Mouse (Mus musculus): Measurements from ENCODE around the gene Bmp8a. TPM values are rescaled to one million over a fixed set of nuclear protein-coding genes. Genes with fewer than 3 reads are reported as not detected.
"Not testable (repeated sequence)": the region's sequence is repeated elsewhere in the genome, so short reads cannot be mapped to it uniquely, and the experiment has no call there.

Gene Bmp8a
- total RNA-seq, 2 experiments from 2014 or later, result 0.32 TPM; not detected in 1

DNA sequence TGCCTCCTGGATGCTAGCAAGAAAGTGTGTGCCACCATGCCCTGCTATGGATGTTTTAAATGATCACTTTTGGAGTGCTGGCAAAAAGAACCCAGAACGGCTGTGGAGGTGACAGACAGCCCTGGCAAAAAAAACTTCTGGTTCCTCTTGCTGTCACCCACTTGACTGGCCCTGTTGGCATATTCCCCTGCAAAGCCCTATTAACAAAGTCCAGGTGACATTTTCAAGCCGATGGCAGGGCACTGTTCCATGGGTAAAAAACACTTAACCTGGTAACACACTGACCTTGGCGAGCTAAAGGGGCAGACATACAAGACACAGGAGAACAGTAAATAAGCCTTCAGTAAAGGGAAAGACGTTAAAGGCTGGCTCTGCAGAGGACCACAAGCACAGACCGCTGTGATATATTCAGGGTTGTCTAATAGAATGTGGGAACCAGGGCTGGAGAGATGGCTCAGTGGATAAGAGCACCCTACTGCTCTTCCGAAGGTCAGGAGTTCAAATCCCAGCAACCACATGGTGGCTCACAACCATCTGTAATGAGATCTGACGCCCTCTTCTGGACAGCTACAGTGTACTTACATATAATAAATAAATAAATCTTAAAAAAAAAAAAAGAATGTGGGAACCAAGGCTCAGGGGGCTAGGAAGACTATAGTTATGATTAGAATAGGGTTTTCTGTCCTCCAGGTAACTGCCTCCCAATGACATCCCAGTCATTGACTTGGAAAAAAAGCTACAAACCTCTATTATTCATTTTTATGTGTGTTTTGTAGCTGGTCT lies 49.2 kb downstream of the Bmp8a start:
- no peak for DNase-seq (ENCODE audit: low spot score in 2 of 2)
- intact Hi-C loops (cut with DNase I), result no loop called here

GRCm38 (mm10) chr4:123292989-123293388 lies 50.1 kb downstream of the Bmp8a start:
- DNase-seq (ENCODE audit: low spot score in 2 of 2), result no peak
- intact Hi-C loops (cut with DNase I), result no loop called here

- intact Hi-C loops (cut with DNase I), result no loop called here
- no peak for DNase-seq (ENCODE audit: low spot score in 2 of 2)
Measured at GRCm38 (mm10) chr4:123292390-123292789, 50.7 kb downstream of the Bmp8a start.

GRCm38 (mm10) chr4:123289038-123289437 lies 54.0 kb downstream of the Bmp8a start:
- intact Hi-C loops (cut with DNase I), result no loop called here
- no peak for DNase-seq (ENCODE audit: low spot score in 2 of 2)

GRCm38 (mm10) chr4:123286790-123287189 lies 56.3 kb downstream of the Bmp8a start:
- no peak for DNase-seq (ENCODE audit: low spot score in 2 of 2)
- intact Hi-C loops (cut with DNase I), result no loop called here

GRCm38 (mm10) chr4:123284731-123285624 lies 58.1 kb downstream of the Bmp8a start:
- no peak for DNase-seq (ENCODE audit: low spot score in 2 of 2)
- intact Hi-C loops (cut with DNase I), result no loop called here

DNA sequence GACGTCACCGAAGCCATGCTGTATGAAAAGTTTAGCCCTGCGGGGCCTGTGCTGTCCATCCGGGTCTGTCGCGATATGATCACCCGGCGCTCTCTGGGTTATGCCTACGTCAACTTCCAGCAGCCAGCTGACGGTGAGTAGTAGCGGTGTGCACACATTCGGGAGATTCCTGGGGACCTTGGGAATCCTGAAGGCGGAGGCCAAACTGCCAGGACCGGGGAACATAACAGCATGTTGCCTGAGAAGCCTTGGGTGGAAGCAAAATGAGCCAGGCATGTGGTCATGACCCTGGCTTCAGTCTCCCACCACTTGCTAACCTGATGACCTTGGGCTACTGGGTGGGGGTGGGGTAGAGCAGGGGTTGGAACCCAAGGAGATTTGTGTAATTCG lies 59.4 kb downstream of the Bmp8a start:
- intact Hi-C loops (cut with DNase I); DNase-seq (ENCODE audit: low spot score in 2 of 2): not testable (repeated sequence)

DNA sequence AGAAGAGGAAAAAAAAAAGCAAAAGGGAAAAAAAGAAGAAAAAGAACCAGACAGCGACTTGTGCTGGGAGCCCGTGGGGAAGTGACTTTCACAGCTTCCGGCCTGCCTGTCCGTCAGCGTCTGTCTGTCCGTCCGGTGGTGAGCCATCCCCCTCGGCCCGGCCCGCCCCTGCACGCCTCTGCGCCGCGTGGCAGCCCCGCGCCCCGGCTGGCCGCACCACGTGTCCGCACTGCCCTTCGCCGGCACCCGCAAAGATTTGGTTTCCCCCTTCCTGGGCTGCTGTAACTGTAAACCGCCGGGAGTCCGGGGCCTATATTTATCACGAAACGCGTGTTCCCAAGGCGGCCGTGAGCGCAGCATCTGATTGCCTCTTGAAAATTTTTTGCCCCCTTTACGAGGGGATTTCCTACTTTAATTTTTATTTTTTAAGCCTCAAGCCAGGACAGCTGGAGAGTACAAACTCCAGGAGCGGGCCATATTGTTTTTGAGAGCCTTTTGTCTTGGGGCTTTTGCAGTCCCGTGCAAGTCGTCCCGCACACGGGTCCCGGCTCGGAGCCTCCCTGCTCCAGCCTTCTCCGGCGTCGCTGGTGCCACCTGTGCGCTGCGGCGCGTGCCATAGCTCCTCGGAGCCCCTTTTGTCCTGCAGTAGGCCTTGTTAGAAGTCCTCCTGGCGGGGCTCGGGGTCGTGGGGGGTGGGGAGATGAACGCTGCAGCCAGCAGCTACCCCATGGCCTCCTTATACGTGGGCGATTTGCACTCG lies 60.0 kb downstream of the Bmp8a start:
- intact Hi-C loops (cut with DNase I), result not testable (repeated sequence)
- peak; percentile 46 to 61 for DNase-seq (ENCODE audit: low spot score in 2 of 2)

DNA sequence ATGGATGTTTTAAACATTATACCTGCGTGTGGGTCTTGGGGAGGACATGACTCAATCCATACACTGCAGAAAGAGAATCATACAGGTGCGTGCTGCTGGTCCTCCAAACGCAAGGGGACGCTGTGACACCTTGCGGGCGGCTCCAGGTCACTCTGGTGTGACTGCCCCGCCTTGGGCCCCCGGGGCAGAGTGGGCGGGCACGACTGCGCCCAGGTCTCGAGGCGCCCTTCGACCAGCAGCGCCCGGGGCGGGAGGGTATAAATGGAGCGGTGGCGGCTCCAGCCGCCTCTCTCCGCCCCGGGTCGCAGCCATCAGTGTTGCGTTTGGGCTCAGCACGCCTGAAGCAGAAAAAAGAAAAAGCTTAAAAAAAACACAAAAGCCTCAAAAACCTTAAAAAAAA lies 60.6 kb downstream of the Bmp8a start:
- intact Hi-C loops (cut with DNase I), result no loop called here
- peak; percentile 84 to 86 for DNase-seq (ENCODE audit: low spot score in 2 of 2)

GRCm38 (mm10) chr4:123280117-123280516 lies 62.9 kb downstream of the Bmp8a start:
- intact Hi-C loops (cut with DNase I), result no loop called here

GRCm38 (mm10) chr4:123271063-123271462 lies 72.0 kb downstream of the Bmp8a start:
- intact Hi-C loops (cut with DNase I), result no loop called here
- DNase-seq (ENCODE audit: low spot score in 2 of 2), result no peak

More at GRCm38 (mm10) chr4:123280117-123280516, 62.9 kb downstream of the Bmp8a start:
- no peak for DNase-seq (ENCODE audit: low spot score in 2 of 2)

Other genes with a start within 250 kb of the Bmp8a start
- gene Bmp8b, start 238.1 kb downstream of the Bmp8a start, total RNA-seq (2021), result under 1 TPM; 0.14 to 0.15 TPM
- gene Oxct2b, start 227.0 kb downstream of the Bmp8a start, total RNA-seq (2021), result under 1 TPM in 1 of 2 experiments, not detected in 1; 0.34 TPM
- gene Ppie, start 203.3 kb downstream of the Bmp8a start, total RNA-seq (2021), result 10 to 100 TPM; 16.4 to 23.4 TPM
- gene Hpcal4, start 160.0 kb downstream of the Bmp8a start, total RNA-seq (2021), result 100 to 1,000 TPM; 549 to 564 TPM
- gene Nt5c1a, start 141.7 kb downstream of the Bmp8a start, total RNA-seq (2021), result 10 to 100 TPM in 1 of 2 experiments, 1 to 10 TPM in 1; 8.9 to 10.0 TPM
- 1 to 10 TPM; 4.4 TPM for gene Heyl, start 109.7 kb downstream of the Bmp8a start, total RNA-seq (2021)
- 10 to 100 TPM; 38.7 to 41.9 TPM for gene Pabpc4, start 80.9 kb downstream of the Bmp8a start, total RNA-seq (2021)
- gene Oxct2a, start 19.6 kb downstream of the Bmp8a start, total RNA-seq (2021), result not detected